Mouse (Mus musculus) midbrain, embryonic 15.5 days (tissue): ENCODE measurements at regions not wholly inside any gene's neighbourhood (a gene's known extent, or its start where the extent isn't known, plus 50 kb on each side); places are given as distances from the start of the nearest gene placed in this dataset.

Source experiments
- ATAC-seq: fragments of 200-750 bp; cut with Nextera tagmentation; replicated peaks from 2 replicates; pipeline ENCODE4 v1.8.0; 2017; ENCODE audit warnings: moderate TSS enrichment
- H3K27ac ChIP-seq: fragments of 300-500 bp; sonication (generic); 2 replicates; pipeline ENCODE4 v1.5.1; 2015; ENCODE audit warnings: mild to moderate bottlenecking, inconsistent platforms
- H3K27me3 ChIP-seq: fragments of 300-500 bp; sonication (generic); replicated peaks from 2 replicates; pipeline ENCODE4 v1.6.1; 2015; ENCODE audit warnings: inconsistent platforms
- H3K36me3 ChIP-seq: fragments of 300-500 bp; sonication (generic); replicated peaks from 2 replicates; pipeline ENCODE4 v1.6.1; 2015; ENCODE audit warnings: inconsistent platforms
- H3K4me1 ChIP-seq: fragments of 300-500 bp; sonication (generic); 2 replicates; pipeline ENCODE4 v1.6.1; 2015; ENCODE audit warnings: inconsistent platforms
- H3K4me2 ChIP-seq: fragments of 300-500 bp; sonication (generic); 2 replicates; pipeline ENCODE4 v1.6.1; 2015; ENCODE audit warnings: inconsistent platforms, mild to moderate bottlenecking, moderate library complexity
- H3K4me3 ChIP-seq: fragments of 300-500 bp; sonication (generic); 2 replicates; pipeline ENCODE4 v1.5.1; 2015; ENCODE audit warnings: mild to moderate bottlenecking, inconsistent platforms
- H3K9ac ChIP-seq: fragments of 300-500 bp; sonication (generic); 2 replicates; pipeline ENCODE4 v1.6.1; 2015; ENCODE audit warnings: mild to moderate bottlenecking, inconsistent platforms
- H3K9me3 ChIP-seq: fragments of 300-500 bp; sonication (generic); 2 replicates; pipeline ENCODE4 v1.6.1; 2016; ENCODE audit warnings: inconsistent platforms
- WGBS: fragments of 180-500 bp; shearing (Covaris S2); methylation state at CpG from one replicate; pipeline ENCODE4 v1.1.7; 2015; ENCODE audit warnings: mixed read lengths; 5-methylcytosine and 5-hydroxymethylcytosine counted together

- Histone ChIP-seq H3K27ac (no peak overlapping the region), H3K9me3 (no peaks in the 10 kb centered on the region), H3K9ac (no peak overlapping the region), H3K4me3 (no peak overlapping the region), H3K36me3 (no peaks in the 10 kb centered on the region), H3K4me2 (no peak overlapping the region), H3K27me3 (no peaks in the 10 kb centered on the region), H3K4me1 (peaks cover 9% of the 10 kb centered on the region)
- 32% methylated on average over 1 of the region's 1 CpGs for whole genome bisulfite sequencing
- peak; percentile 92 for ATAC-seq
Measured at GRCm38 (mm10) chr14:86350526-86350925, 790.5 kb downstream of the Diaph3 start.

- Histone ChIP-seq H3K9me3 (no peaks in the 10 kb centered on the region), H3K4me2 (no peak overlapping the region), H3K4me3 (no peak overlapping the region), H3K9ac (no peak overlapping the region), H3K36me3 (no peaks in the 10 kb centered on the region), H3K27me3 (no peaks in the 10 kb centered on the region), H3K27ac (no peak overlapping the region), H3K4me1 (0 out of 2 replicates have a peak, but pooled peaks cover 3% of the 10 kb centered on the region)
- 83% methylated on average over 6 of the region's 6 CpGs for WGBS
- no peak for ATAC-seq
Measured at GRCm38 (mm10) chr14:86339007-86339406, 802.0 kb downstream of the Diaph3 start.

- WGBS = 48% methylated on average over 5 of the region's 5 CpGs
- no peak overlapping the region for H3K9ac ChIP-seq
- H3K4me1 ChIP-seq = 0 out of 2 replicates have a peak, but pooled peaks cover 3% of the 10 kb centered on the region
- peak; percentile 62; the same call in 1 of the 2 replicates for ATAC-seq
- no peaks in the 10 kb centered on the region for H3K36me3 ChIP-seq
- no peaks in the 10 kb centered on the region for H3K27me3 ChIP-seq
- H3K27ac ChIP-seq = no peak overlapping the region
- no peak overlapping the region for H3K4me3 ChIP-seq
- no peak overlapping the region for H3K4me2 ChIP-seq
- H3K9me3 ChIP-seq = no peaks in the 10 kb centered on the region
Measured at GRCm38 (mm10) chr14:86337052-86337451, 804.0 kb downstream of the Diaph3 start.

- H3K27ac ChIP-seq = no peak overlapping the region
- no peak for ATAC-seq
- 86% methylated on average over 2 of the region's 2 CpGs for WGBS
Measured at GRCm38 (mm10) chr14:86335284-86335683, 805.8 kb downstream of the Diaph3 start.

GRCm38 (mm10) chr14:86329176-86329575 lies 811.9 kb downstream of the Diaph3 start:
- H3K27me3 ChIP-seq = no peaks in the 10 kb centered on the region
- ATAC-seq = no peak
- 77% methylated on average over 3 of the region's 3 CpGs for WGBS

More at GRCm38 (mm10) chr14:86335284-86335683, 805.8 kb downstream of the Diaph3 start:
- Histone ChIP-seq H3K9me3 (no peaks in the 10 kb centered on the region), H3K4me1 (0 out of 2 replicates have a peak, but pooled peaks cover 3% of the 10 kb centered on the region), H3K4me3 (no peak overlapping the region), H3K4me2 (no peak overlapping the region), H3K36me3 (no peaks in the 10 kb centered on the region), H3K9ac (no peak overlapping the region), H3K27me3 (no peaks in the 10 kb centered on the region)

GRCm38 (mm10) chr14:86327646-86328045 lies 813.4 kb downstream of the Diaph3 start:
- H3K4me3 ChIP-seq = no peak overlapping the region
- H3K4me2 ChIP-seq = no peak overlapping the region
- whole genome bisulfite sequencing = 41% methylated on average over 9 of the region's 9 CpGs
- no peaks in the 10 kb centered on the region for H3K9me3 ChIP-seq
- ATAC-seq = peak; percentile 71; the same call in 1 of the 2 replicates
- peaks cover 3% of the 10 kb centered on the region; the same call in 1 of the 2 replicates for H3K4me1 ChIP-seq
- H3K9ac ChIP-seq = no peak overlapping the region
- no peaks in the 10 kb centered on the region for H3K27me3 ChIP-seq
- no peaks in the 10 kb centered on the region for H3K36me3 ChIP-seq
- H3K27ac ChIP-seq = no peak overlapping the region

More at GRCm38 (mm10) chr14:86329176-86329575, 811.9 kb downstream of the Diaph3 start:
- Histone ChIP-seq H3K9me3 (no peaks in the 10 kb centered on the region), H3K27ac (no peak overlapping the region), H3K4me2 (no peak overlapping the region), H3K36me3 (no peaks in the 10 kb centered on the region), H3K9ac (no peak overlapping the region), H3K4me1 (peaks cover 3% of the 10 kb centered on the region; the same call in 1 of the 2 replicates), H3K4me3 (no peak overlapping the region)

GRCm38 (mm10) chr14:86322365-86322764 lies 818.7 kb downstream of the Diaph3 start:
- Histone ChIP-seq H3K27me3 (no peaks in the 10 kb centered on the region), H3K4me3 (no peak overlapping the region), H3K27ac (no peak overlapping the region), H3K4me1 (no peaks in the 10 kb centered on the region), H3K9me3 (no peaks in the 10 kb centered on the region), H3K9ac (no peak overlapping the region), H3K4me2 (no peak overlapping the region), H3K36me3 (no peaks in the 10 kb centered on the region)
- no peak for ATAC-seq
- 83% methylated on average over 7 of the region's 7 CpGs for WGBS

GRCm38 (mm10) chr14:86315974-86316373 lies 825.1 kb downstream of the Diaph3 start:
- no peaks in the 10 kb centered on the region for H3K36me3 ChIP-seq
- no peak overlapping the region for H3K27ac ChIP-seq
- H3K4me1 ChIP-seq = no peaks in the 10 kb centered on the region
- no peaks in the 10 kb centered on the region for H3K27me3 ChIP-seq
- no peaks in the 10 kb centered on the region for H3K9me3 ChIP-seq
- WGBS = 92% methylated on average over 6 of the region's 6 CpGs
- no peak overlapping the region for H3K9ac ChIP-seq
- no peak for ATAC-seq
- H3K4me3 ChIP-seq = no peak overlapping the region
- H3K4me2 ChIP-seq = no peak overlapping the region

- Histone ChIP-seq H3K4me1 (no peaks in the 10 kb centered on the region), H3K9ac (no peak overlapping the region), H3K36me3 (no peaks in the 10 kb centered on the region), H3K27ac (no peak overlapping the region), H3K4me2 (no peak overlapping the region), H3K4me3 (no peak overlapping the region), H3K27me3 (no peaks in the 10 kb centered on the region), H3K9me3 (no peaks in the 10 kb centered on the region)
- 78% methylated on average over 7 of the region's 7 CpGs for whole genome bisulfite sequencing
- no peak for ATAC-seq
Measured at GRCm38 (mm10) chr14:86308949-86309543, 832.0 kb downstream of the Diaph3 start.

GRCm38 (mm10) chr14:86307806-86308205 lies 833.2 kb downstream of the Diaph3 start:
- ATAC-seq = 0 out of 2 replicates have a peak, but pooled peaks have one; percentile 56

GRCm38 (mm10) chr14:86301666-86302065 lies 839.4 kb downstream of the Diaph3 start:
- 90% methylated on average over 5 of the region's 5 CpGs for WGBS
- no peak overlapping the region for H3K4me2 ChIP-seq
- H3K27me3 ChIP-seq = no peaks in the 10 kb centered on the region
- no peak overlapping the region for H3K27ac ChIP-seq
- no peaks in the 10 kb centered on the region for H3K36me3 ChIP-seq
- no peak for ATAC-seq
- H3K9ac ChIP-seq = no peak overlapping the region
- H3K4me1 ChIP-seq = no peaks in the 10 kb centered on the region
- no peaks in the 10 kb centered on the region for H3K9me3 ChIP-seq
- H3K4me3 ChIP-seq = no peak overlapping the region

More at GRCm38 (mm10) chr14:86307806-86308205, 833.2 kb downstream of the Diaph3 start:
- Histone ChIP-seq H3K4me3 (no peak overlapping the region), H3K9me3 (no peaks in the 10 kb centered on the region), H3K4me2 (no peak overlapping the region), H3K36me3 (no peaks in the 10 kb centered on the region), H3K27ac (no peak overlapping the region), H3K4me1 (no peaks in the 10 kb centered on the region), H3K27me3 (no peaks in the 10 kb centered on the region), H3K9ac (no peak overlapping the region)
- 36% methylated on average over 2 of the region's 2 CpGs for WGBS

GRCm38 (mm10) chr14:86300811-86301210 lies 840.2 kb downstream of the Diaph3 start:
- WGBS = 92% methylated on average over 1 of the region's 1 CpGs
- H3K4me1 ChIP-seq = no peaks in the 10 kb centered on the region
- no peaks in the 10 kb centered on the region for H3K9me3 ChIP-seq
- H3K4me3 ChIP-seq = no peak overlapping the region
- no peaks in the 10 kb centered on the region for H3K36me3 ChIP-seq
- no peak for ATAC-seq
- H3K27me3 ChIP-seq = no peaks in the 10 kb centered on the region
- H3K4me2 ChIP-seq = no peak overlapping the region
- H3K9ac ChIP-seq = no peak overlapping the region
- no peak overlapping the region for H3K27ac ChIP-seq

GRCm38 (mm10) chr14:86297991-86298390 lies 843.0 kb downstream of the Diaph3 start:
- H3K27ac ChIP-seq = no peak overlapping the region
- H3K4me1 ChIP-seq = no peaks in the 10 kb centered on the region
- H3K9me3 ChIP-seq = no peaks in the 10 kb centered on the region
- no peak overlapping the region for H3K4me2 ChIP-seq
- H3K9ac ChIP-seq = no peak overlapping the region
- H3K36me3 ChIP-seq = no peaks in the 10 kb centered on the region
- no peaks in the 10 kb centered on the region for H3K27me3 ChIP-seq
- no peak for ATAC-seq
- no peak overlapping the region for H3K4me3 ChIP-seq
- 51% methylated on average over 2 of the region's 2 CpGs for WGBS
